Mouse (Mus musculus): ENCODE measurements at regions not wholly inside any gene's neighbourhood (a gene's known extent, or its start where the extent isn't known, plus 50 kb on each side); places are given as distances from the start of the nearest gene placed in this dataset.
A peak's percentile ranks its signal among the peaks of the same experiment; 100 is the strongest.

DNA sequence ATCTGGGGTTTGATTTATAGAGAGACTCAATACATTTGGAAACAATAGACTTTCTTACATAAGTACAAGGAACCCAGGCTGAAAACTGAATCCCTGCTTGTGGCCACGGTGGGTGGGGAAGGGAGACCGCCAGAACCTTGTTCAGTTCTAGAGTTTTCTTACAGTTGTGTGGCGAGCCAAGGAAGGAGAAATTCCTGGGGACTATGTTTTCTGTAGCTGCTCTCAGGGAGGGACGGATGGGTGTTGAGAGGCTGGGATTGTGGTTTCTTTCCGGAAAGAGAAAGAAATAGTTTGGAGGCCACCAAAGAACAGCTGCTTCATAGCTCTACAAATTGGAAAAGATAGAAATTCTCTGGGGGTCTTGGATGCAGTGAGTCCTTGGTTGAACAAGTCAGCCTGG is 87.3 kb upstream of the Kazn start:
- H3K4me3 ChIP-seq (ENCODE audit: low read length) = no peak overlapping the region
- no peaks in the 10 kb centered on the region for H3K36me3 ChIP-seq (ENCODE audit: control insufficient read depth, insufficient read depth)
- H3K9me3 ChIP-seq (replicated peaks; ENCODE audit: control insufficient read depth, low read length) = peaks cover 5% of the 10 kb centered on the region; the same call in 1 of the 2 replicates
- ATAC-seq (replicated peaks; ENCODE audit: extremely low read depth, insufficient read depth, low FRiP score) = no peak
- H3K9ac ChIP-seq (ENCODE audit: low read length) = no peak overlapping the region
- H3K27me3 ChIP-seq (ENCODE audit: control insufficient read depth, insufficient read depth, low read length) = no peaks in the 10 kb centered on the region
- H3K27ac ChIP-seq (ENCODE audit: low read length) = no peak overlapping the region
- 69% methylated on average over 5 of the region's 5 CpGs for WGBS
- H3K4me2 ChIP-seq (ENCODE audit: low read depth, low read length) = no peak overlapping the region
- H3K4me1 ChIP-seq (ENCODE audit: control insufficient read depth, insufficient read depth, low read length) = no peaks in the 10 kb centered on the region

DNA sequence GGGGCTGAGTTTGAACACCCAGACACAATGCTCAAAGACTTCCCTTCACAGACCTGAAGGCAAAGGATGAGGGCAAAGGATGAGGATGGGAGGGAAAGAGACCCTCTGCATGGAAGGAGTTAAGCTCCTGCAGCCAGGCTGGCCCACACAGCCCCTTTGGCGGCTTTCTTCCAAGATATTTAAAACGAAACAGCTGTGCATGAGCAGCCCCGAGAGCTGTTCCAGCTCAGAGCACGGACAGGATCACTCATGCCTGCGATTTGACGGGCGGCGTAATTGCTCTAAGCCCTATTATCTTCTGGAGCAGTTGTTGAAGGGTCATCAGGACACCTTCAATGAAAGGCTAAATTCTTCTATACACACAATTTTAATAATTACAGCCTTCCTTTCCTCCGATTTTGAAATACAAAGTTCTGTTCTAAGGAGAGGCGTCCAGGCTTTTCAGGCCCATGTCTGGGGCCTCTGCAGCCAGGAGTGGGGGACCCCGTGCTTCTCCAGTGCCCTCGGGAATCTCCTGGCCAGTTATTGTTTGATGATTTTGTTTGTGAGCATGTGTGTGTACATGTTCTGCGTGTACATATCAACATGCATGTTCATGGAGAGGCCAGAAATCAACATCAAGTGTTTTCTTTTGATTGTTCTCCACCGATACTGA is 82.1 kb upstream of the Kazn start:
- H3K27me3 ChIP-seq (ENCODE audit: control insufficient read depth, insufficient read depth, low read length) = no peaks in the 10 kb centered on the region
- no peak overlapping the region for H3K4me2 ChIP-seq (ENCODE audit: low read depth, low read length)
- H3K9me3 ChIP-seq (replicated peaks; ENCODE audit: control insufficient read depth, low read length) = no peaks in the 10 kb centered on the region
- 59% methylated on average over 14 of the region's 14 CpGs for WGBS
- no peaks in the 10 kb centered on the region for H3K36me3 ChIP-seq (ENCODE audit: control insufficient read depth, insufficient read depth)
- peak; percentile 41; the same call in 1 of the 2 replicates for ATAC-seq (replicated peaks; ENCODE audit: extremely low read depth, insufficient read depth, low FRiP score)
- H3K4me3 ChIP-seq (ENCODE audit: low read length) = no peak overlapping the region
- no peaks in the 10 kb centered on the region for H3K4me1 ChIP-seq (ENCODE audit: control insufficient read depth, insufficient read depth, low read length)
- H3K27ac ChIP-seq (ENCODE audit: low read length) = no peak overlapping the region
- no peak overlapping the region for H3K9ac ChIP-seq (ENCODE audit: low read length)

DNA sequence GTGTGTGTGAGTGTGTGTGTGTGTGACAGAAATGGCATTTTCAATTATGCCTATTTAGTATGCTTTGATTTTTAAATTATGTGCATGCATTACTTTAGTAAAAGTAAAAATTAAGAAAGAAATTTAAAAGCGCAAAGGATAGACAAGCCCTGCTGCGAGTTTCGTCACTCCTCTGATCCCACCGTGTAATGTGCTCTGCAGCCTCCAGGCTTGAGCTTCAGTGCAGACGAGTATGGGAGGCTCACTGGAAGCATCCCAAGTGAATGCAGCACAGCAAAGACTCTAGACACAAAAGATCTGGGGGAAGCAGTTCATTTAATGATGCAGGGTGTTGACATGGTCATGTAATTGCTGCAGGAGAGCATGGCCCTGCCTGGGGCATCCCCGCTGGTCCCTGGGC is 71.1 kb upstream of the Kazn start:
- WGBS = 88% methylated on average over 6 of the region's 6 CpGs
- H3K4me3 ChIP-seq (ENCODE audit: low read length) = no peak overlapping the region
- H3K4me2 ChIP-seq (ENCODE audit: low read depth, low read length) = no peak overlapping the region
- no peak for ATAC-seq (replicated peaks; ENCODE audit: extremely low read depth, insufficient read depth, low FRiP score)
- no peak overlapping the region for H3K9ac ChIP-seq (ENCODE audit: low read length)
- H3K9me3 ChIP-seq (replicated peaks; ENCODE audit: control insufficient read depth, low read length) = 0 out of 2 replicates have a peak, but pooled peaks cover 2% of the 10 kb centered on the region
- no peaks in the 10 kb centered on the region for H3K27me3 ChIP-seq (ENCODE audit: control insufficient read depth, insufficient read depth, low read length)
- no peaks in the 10 kb centered on the region for H3K36me3 ChIP-seq (ENCODE audit: control insufficient read depth, insufficient read depth)
- no peak overlapping the region for H3K27ac ChIP-seq (ENCODE audit: low read length)
- no peaks in the 10 kb centered on the region for H3K4me1 ChIP-seq (ENCODE audit: control insufficient read depth, insufficient read depth, low read length)

DNA sequence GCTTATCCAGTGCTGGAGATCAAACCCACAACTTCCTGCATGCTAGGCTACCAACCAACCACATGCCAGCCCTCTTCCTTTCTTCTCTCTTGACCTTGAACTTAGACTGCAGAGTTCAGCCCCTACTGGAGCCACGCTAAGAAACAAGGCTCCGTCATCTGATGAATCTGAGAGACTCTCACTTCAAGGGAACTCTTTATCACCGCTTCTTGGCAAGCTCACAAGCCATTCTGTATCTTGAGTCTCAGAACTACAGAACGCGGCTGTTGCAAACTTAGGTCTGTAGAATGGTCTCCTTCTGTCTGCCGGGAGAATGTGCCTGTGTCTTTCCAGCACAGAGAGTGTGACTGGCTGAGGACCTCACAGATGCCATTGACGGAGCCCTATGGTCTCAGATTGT is 69.1 kb upstream of the Kazn start:
- ATAC-seq (replicated peaks; ENCODE audit: extremely low read depth, insufficient read depth, low FRiP score) = no peak
- H3K4me2 ChIP-seq (ENCODE audit: low read depth, low read length) = no peak overlapping the region
- H3K27ac ChIP-seq (ENCODE audit: low read length) = no peak overlapping the region
- H3K36me3 ChIP-seq (ENCODE audit: control insufficient read depth, insufficient read depth) = no peaks in the 10 kb centered on the region
- no peaks in the 10 kb centered on the region for H3K27me3 ChIP-seq (ENCODE audit: control insufficient read depth, insufficient read depth, low read length)
- WGBS = 53% methylated on average over 7 of the region's 7 CpGs
- H3K9me3 ChIP-seq (replicated peaks; ENCODE audit: control insufficient read depth, low read length) = 0 out of 2 replicates have a peak, but pooled peaks cover 2% of the 10 kb centered on the region
- no peak overlapping the region for H3K9ac ChIP-seq (ENCODE audit: low read length)
- H3K4me3 ChIP-seq (ENCODE audit: low read length) = no peak overlapping the region
- H3K4me1 ChIP-seq (ENCODE audit: control insufficient read depth, insufficient read depth, low read length) = peaks cover 3% of the 10 kb centered on the region; the same call in 1 of the 2 replicates

DNA sequence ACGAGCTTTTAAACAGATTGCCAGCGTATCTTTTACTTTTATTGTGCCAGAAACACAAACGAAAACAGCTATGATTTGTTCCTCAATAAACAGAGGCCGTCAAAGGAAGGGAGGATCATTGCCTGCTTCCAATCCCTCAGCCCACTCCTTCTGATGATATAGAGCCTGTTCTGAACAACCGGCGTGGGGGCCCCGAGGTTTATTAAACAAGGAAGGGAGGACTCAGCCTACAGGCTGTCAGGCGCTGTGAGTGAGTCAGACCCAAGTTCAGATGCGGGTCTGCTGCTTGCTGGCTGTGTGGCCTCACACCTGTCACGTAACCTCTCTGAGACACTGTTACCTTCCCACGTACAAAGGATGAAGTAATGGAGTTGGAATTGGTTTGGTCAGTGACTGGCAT is 68.1 kb upstream of the Kazn start:
- Histone ChIP-seq H3K27me3 (ENCODE audit: control insufficient read depth, insufficient read depth, low read length) (no peaks in the 10 kb centered on the region), H3K36me3 (ENCODE audit: control insufficient read depth, insufficient read depth) (no peaks in the 10 kb centered on the region), H3K9ac (ENCODE audit: low read length) (no peak overlapping the region), H3K4me1 (ENCODE audit: control insufficient read depth, insufficient read depth, low read length) (peaks cover 10% of the 10 kb centered on the region), H3K4me3 (ENCODE audit: low read length) (no peak overlapping the region), H3K4me2 (ENCODE audit: low read depth, low read length) (no peak overlapping the region), H3K27ac (ENCODE audit: low read length) (no peak overlapping the region), H3K9me3 (replicated peaks; ENCODE audit: control insufficient read depth, low read length) (0 out of 2 replicates have a peak, but pooled peaks cover 2% of the 10 kb centered on the region)
- ATAC-seq (replicated peaks; ENCODE audit: extremely low read depth, insufficient read depth, low FRiP score) = no peak
- WGBS = 76% methylated on average over 11 of the region's 11 CpGs

DNA sequence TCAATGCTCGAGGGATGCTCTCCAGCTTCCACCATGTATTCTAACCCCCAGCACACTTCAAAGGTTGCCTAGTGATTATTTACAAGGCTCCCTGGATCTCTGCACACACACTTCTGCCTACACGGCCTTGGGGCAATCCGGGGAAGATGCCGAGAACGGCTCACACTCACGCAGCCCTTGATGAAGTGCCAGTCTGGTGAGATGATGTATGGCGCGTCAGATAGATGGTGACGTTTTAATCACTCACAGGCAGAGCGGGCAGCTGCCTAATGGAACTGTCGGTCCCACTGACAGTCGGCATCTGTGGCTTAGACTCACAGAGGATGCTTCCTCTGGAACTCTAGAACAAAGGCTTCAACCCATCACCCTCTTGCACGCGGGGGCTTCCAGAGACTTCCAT is 66.9 kb upstream of the Kazn start:
- 68% methylated on average over 14 of the region's 14 CpGs for WGBS
- H3K4me1 ChIP-seq (ENCODE audit: control insufficient read depth, insufficient read depth, low read length) = peaks cover 19% of the 10 kb centered on the region
- no peaks in the 10 kb centered on the region for H3K36me3 ChIP-seq (ENCODE audit: control insufficient read depth, insufficient read depth)
- no peaks in the 10 kb centered on the region for H3K9me3 ChIP-seq (replicated peaks; ENCODE audit: control insufficient read depth, low read length)
- no peak overlapping the region for H3K9ac ChIP-seq (ENCODE audit: low read length)
- no peak overlapping the region for H3K4me3 ChIP-seq (ENCODE audit: low read length)
- no peak overlapping the region for H3K4me2 ChIP-seq (ENCODE audit: low read depth, low read length)
- H3K27ac ChIP-seq (ENCODE audit: low read length) = no peak overlapping the region
- no peak for ATAC-seq (replicated peaks; ENCODE audit: extremely low read depth, insufficient read depth, low FRiP score)
- H3K27me3 ChIP-seq (ENCODE audit: control insufficient read depth, insufficient read depth, low read length) = no peaks in the 10 kb centered on the region

DNA sequence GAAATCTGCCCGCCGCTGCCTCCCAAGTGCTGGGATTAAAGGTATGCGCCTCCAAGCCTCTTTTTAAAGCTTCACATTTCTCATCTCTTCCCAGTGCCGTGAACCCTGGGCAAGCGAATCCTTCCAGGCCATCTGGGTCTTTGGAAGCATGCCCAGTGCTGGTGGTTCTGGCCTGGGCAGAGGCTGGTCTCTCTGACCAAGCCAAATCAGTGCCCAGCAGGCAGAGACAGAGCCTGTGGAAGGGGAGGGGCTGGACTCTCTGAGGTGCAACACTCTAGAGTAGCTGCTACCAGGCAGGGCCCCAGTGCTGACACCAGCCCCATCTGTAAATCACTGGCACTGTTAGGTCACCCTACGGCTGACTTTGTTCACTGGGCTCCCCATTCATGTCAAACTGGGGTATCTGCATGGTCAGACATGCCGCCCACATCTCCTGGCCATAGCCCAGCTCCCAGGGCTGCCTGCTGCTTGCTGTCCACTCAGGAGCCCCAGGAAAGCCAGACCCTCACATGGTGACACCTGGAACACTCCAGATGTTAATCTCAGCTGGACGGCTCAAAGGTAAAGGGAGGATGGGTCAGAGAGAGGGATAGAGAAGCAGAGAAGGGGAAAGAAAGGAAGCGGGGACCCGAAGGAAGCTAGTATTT is 64.3 kb upstream of the Kazn start:
- H3K9ac ChIP-seq (ENCODE audit: low read length) = no peak overlapping the region
- 67% methylated on average over 10 of the region's 10 CpGs for WGBS

DNA sequence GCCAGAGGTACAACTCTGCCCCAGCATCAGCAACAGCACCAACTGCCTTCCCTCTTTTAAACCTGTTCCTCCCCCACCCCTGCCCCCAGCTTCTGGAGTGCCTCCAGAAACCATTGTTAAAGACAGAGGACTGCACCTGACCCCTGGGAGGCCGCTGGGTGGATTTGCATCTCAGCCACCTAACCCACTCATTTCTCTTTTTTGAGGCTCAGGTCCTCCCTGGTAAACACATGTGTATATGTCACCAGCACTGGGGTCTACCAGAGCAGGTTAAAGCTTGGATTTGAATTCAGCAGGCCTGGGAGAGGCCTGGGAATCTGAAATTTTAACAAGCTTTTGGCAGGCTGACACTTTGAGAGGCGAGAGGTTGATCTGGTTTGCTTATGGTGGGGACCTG is 63.5 kb upstream of the Kazn start:
- Histone ChIP-seq H3K4me3 (ENCODE audit: low read length) (no peak overlapping the region), H3K36me3 (ENCODE audit: control insufficient read depth, insufficient read depth) (no peaks in the 10 kb centered on the region), H3K4me2 (ENCODE audit: low read depth, low read length) (no peak overlapping the region), H3K4me1 (ENCODE audit: control insufficient read depth, insufficient read depth, low read length) (peaks cover 20% of the 10 kb centered on the region), H3K9me3 (replicated peaks; ENCODE audit: control insufficient read depth, low read length) (no peaks in the 10 kb centered on the region), H3K27me3 (ENCODE audit: control insufficient read depth, insufficient read depth, low read length) (no peaks in the 10 kb centered on the region), H3K9ac (ENCODE audit: low read length) (no peak overlapping the region), H3K27ac (ENCODE audit: low read length) (peak overlapping the region; percentile 86)
- 63% methylated on average over 2 of the region's 2 CpGs for WGBS
- no peak for ATAC-seq (replicated peaks; ENCODE audit: extremely low read depth, insufficient read depth, low FRiP score)

More for the DNA sequence above, 64.3 kb upstream of the Kazn start:
- no peaks in the 10 kb centered on the region for H3K27me3 ChIP-seq (ENCODE audit: control insufficient read depth, insufficient read depth, low read length)
- no peak overlapping the region for H3K27ac ChIP-seq (ENCODE audit: low read length)
- H3K4me3 ChIP-seq (ENCODE audit: low read length) = no peak overlapping the region
- H3K9me3 ChIP-seq (replicated peaks; ENCODE audit: control insufficient read depth, low read length) = no peaks in the 10 kb centered on the region
- no peak overlapping the region for H3K4me2 ChIP-seq (ENCODE audit: low read depth, low read length)
- ATAC-seq (replicated peaks; ENCODE audit: extremely low read depth, insufficient read depth, low FRiP score) = no peak
- no peaks in the 10 kb centered on the region for H3K36me3 ChIP-seq (ENCODE audit: control insufficient read depth, insufficient read depth)
- peaks cover 20% of the 10 kb centered on the region for H3K4me1 ChIP-seq (ENCODE audit: control insufficient read depth, insufficient read depth, low read length)

DNA sequence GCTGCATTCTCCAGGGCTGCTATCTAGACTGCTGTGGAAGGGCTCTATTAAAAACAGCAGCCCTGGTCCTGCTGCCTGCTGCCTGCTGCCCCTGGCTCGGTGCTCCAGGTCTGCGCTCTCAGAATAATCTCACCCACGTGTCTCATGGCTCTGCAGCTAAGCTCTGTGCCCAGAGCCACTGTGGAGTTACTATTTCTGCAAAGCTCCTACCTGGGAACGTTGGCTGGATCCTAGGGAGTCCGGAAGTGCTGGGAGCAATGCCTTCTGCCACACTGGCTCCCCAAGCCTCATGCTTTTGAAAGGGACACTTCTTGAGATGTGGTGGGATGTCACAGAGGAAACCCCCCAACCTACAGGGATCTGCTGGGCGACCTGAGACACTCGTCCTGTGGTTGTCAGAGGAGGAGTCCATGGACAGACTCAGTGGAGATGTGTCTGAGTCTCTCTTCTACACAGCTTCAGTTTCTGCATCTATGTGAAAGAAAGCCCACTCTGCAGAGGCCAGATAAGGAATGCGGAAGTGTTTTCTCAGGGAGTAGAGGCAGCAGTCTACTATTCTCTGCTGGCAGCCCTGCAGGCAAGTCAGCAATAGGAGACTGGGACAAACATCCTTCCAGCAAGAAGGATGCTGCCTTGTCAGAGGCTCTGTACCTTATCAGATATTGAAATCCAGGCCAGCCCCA is 63.0 kb upstream of the Kazn start:
- 0 out of 2 replicates have a peak overlapping the region, but pooled peaks have one; percentile 19 for H3K9ac ChIP-seq (ENCODE audit: low read length)
- H3K4me1 ChIP-seq (ENCODE audit: control insufficient read depth, insufficient read depth, low read length) = peaks cover 20% of the 10 kb centered on the region
- WGBS = 19% methylated on average over 8 of the region's 8 CpGs
- H3K36me3 ChIP-seq (ENCODE audit: control insufficient read depth, insufficient read depth) = no peaks in the 10 kb centered on the region
- H3K27ac ChIP-seq (ENCODE audit: low read length) = peak overlapping the region; percentile 86
- ATAC-seq (replicated peaks; ENCODE audit: extremely low read depth, insufficient read depth, low FRiP score) = peak; percentile 90
- H3K4me2 ChIP-seq (ENCODE audit: low read depth, low read length) = peak overlapping the region; percentile 47
- no peaks in the 10 kb centered on the region for H3K9me3 ChIP-seq (replicated peaks; ENCODE audit: control insufficient read depth, low read length)
- H3K27me3 ChIP-seq (ENCODE audit: control insufficient read depth, insufficient read depth, low read length) = no peaks in the 10 kb centered on the region
- H3K4me3 ChIP-seq (ENCODE audit: low read length) = no peak overlapping the region
